In the genomic region with DNA sequence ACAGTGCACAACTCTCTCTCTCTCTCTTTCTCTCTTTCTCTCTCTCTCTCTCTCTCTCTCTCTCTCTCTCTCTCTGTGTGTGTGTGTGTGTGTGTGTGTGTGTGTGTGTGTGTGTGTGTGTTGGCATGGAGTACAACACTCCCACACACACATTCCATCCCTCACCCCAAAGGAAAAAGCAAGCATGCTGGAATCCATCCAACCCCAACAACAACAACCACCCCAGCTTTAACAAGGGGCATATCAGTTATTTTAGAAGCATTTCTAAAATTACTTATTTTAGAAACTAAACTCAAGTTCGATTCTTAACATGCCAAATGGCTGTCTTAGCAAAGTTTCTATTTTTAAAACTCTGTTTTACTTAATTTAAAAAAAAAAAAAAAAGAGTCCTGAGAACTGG, we compare ENCODE assay signal across 19 mouse cellular contexts.
"Had no signal": no experiment of that assay in that cellular context is flagged by ENCODE, and none has a peak within 500 bp of the region (broad histone marks: within the 10 kb centered on the region; RNA-seq: fewer than 3 reads in every experiment).

No protein-coding gene starts in this region.

- H3K9ac ChIP-seq: kidney, embryonic 15.5 days; limb, embryonic 13.5 days; liver, embryonic 12.5 days; liver, embryonic 15.5 days; neural tube, embryonic 13.5 days; stomach, embryonic 15.5 days had no signal

- H3K27me3 ChIP-seq: kidney, embryonic 15.5 days; limb, embryonic 13.5 days; liver, embryonic 12.5 days; liver, embryonic 15.5 days; neural tube, embryonic 13.5 days; stomach, embryonic 15.5 days had no signal

- DNase-seq: kidney, adult 8-10 months; kidney, postnatal 10 days; kidney, postnatal 36 days; liver; lung, adult 18-20 months; midbrain, embryonic 14.5 days; retina, postnatal 1 day; right cerebral cortex, postnatal 25 days; spleen, adult 18-20 months; thymus, postnatal 25 days had no signal

- ATAC-seq: liver, embryonic 12.5 days had no signal

- H3K36me3 ChIP-seq: kidney, embryonic 15.5 days; liver, embryonic 12.5 days; liver, embryonic 15.5 days; neural tube, embryonic 13.5 days; stomach, embryonic 15.5 days had no signal

- H3K9me3 ChIP-seq: limb, embryonic 10.5 days; liver, embryonic 12.5 days; liver, embryonic 15.5 days; stomach, embryonic 15.5 days had no signal

- H3K4me2 ChIP-seq: kidney, embryonic 15.5 days; limb, embryonic 13.5 days; liver, embryonic 12.5 days; liver, embryonic 15.5 days; midbrain, embryonic 11.5 days; neural tube, embryonic 13.5 days; stomach, embryonic 15.5 days had no signal

- H3K4me1 ChIP-seq: liver, embryonic 12.5 days; liver, embryonic 15.5 days had no signal

- H3K4me3 ChIP-seq: kidney, embryonic 15.5 days; limb, embryonic 10.5 days; limb, embryonic 13.5 days; liver, embryonic 12.5 days; liver, embryonic 15.5 days; neural tube, embryonic 13.5 days; stomach, embryonic 15.5 days had no signal

- H3K27ac ChIP-seq: kidney, embryonic 15.5 days; limb, embryonic 10.5 days; limb, embryonic 13.5 days; liver, embryonic 12.5 days; liver, embryonic 15.5 days; macrophage; neural tube, embryonic 13.5 days; stomach, embryonic 15.5 days had no signal
